8 mouse cellular contexts compared by ENCODE assay signal in the genomic region with DNA sequence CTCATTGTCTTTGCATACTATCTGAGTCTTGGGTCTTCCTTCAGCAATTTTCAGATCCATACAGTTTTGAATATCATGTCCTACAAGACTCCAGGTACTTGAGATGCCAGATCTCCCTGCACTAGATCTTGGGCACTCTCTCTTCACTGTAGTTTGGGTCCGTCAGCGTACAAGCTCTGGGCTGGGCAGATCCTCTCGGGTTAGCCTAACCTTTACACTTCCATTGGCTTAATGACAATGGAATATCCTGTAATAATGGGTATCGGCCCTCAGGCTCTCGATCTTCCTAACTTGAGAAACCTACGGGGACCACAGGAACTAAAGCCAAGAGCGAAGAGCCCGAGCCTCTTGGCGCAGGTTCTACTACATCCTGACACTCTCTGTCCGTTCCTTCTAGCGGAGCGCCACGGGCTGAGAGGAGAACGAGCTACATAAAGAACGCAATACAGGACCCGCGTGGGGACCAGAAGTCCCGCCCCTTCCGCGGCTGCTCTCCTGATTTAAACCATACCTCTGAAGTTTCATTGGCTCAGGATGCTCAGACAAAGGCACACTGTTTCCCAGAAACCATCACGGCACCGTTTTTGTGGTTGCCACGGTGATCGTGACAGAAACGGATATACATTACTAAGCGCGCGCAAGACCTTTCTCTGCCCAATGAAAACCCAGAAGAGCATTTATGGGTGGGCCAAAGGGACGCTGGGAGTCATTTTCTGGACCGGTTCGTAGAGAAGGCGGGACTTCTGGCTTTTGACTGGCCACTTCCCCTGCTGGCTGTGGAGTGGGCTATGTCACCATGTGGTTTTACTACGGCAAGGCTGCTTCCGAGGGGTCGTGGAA. TPM values are rescaled to one million over a fixed set of nuclear protein-coding genes. Genes with fewer than 3 reads are reported as not detected.
DNase-seq lines count a peak whose midpoint lies in the region; ATAC-seq lines count a peak whose summit lies in the region.

No protein-coding gene starts in this region.

- peak overlapping the region; percentile 64 for H3K9ac ChIP-seq in hindbrain, embryonic 11.5 days (ENCODE audit: low read depth, low read length)

- 11% methylated on average over 35 of the region's 35 CpGs for WGBS in hindbrain, embryonic 11.5 days

- H3K4me1 ChIP-seq in hindbrain, embryonic 11.5 days (replicated peaks; ENCODE audit: control insufficient read depth, insufficient read depth, low read length), result peaks cover 2% of the 10 kb centered on the region; the same call in 1 of the 2 replicates

- peak; percentile 99 for ATAC-seq in frontal cortex, adult (ENCODE audit: low TSS enrichment)
- ATAC-seq in hindbrain, embryonic 11.5 days (ENCODE audit: low FRiP score), result peak; percentile 98

- peak overlapping the region; percentile 39 for H3K4me3 ChIP-seq in hindbrain, embryonic 11.5 days (ENCODE audit: low read depth, low read length)

- no peaks in the 10 kb centered on the region for H3K9me3 ChIP-seq in hindbrain, embryonic 11.5 days (ENCODE audit: control insufficient read depth, low read length)

- peak overlapping the region; percentile 43 for H3K27ac ChIP-seq in hindbrain, embryonic 11.5 days (ENCODE audit: low read depth, low read length)

- no peaks in the 10 kb centered on the region for H3K27me3 ChIP-seq in hindbrain, embryonic 11.5 days (ENCODE audit: control insufficient read depth, insufficient read depth, low read length)

- peak; percentile 97 for DNase-seq in MN1 (ENCODE audit: low spot score)
- DNase-seq in cerebellum, adult 9-10 months, result peak; percentile 98
- DNase-seq in hindbrain, embryonic 11.5 days (ENCODE audit: low spot score), result peak; percentile 93
- peak; percentile 84 to 89 for DNase-seq in layer of hippocampus, postnatal 10 days (ENCODE audit: low spot score in 2 of 2)
- DNase-seq in lung, postnatal 10 days, result peak; percentile 97
- peak; percentile 85 for DNase-seq in ovary, postnatal 36 days (ENCODE audit: low spot score)
- DNase-seq in thymus, postnatal 25 days, result peak; percentile 92

- H3K4me2 ChIP-seq in hindbrain, embryonic 11.5 days (replicated peaks; ENCODE audit: low read depth, low read length), result peak overlapping the region; percentile 78

- H3K36me3 ChIP-seq in hindbrain, embryonic 11.5 days (ENCODE audit: control insufficient read depth, insufficient read depth, low read length), result no peaks in the 10 kb centered on the region

RNA-seq across cellular contexts. Expression of a gene that starts 16.4 kb away (rescaled TPM):
- 7.4 and 8.0 TPM in 2 replicates for polyA plus RNA-seq in hindbrain, embryonic 11.5 days (2014; fragmentation: Nextera tagmentation; extraction: Ambion mirVana)
- total RNA-seq in layer of hippocampus, postnatal 10 days (2021), result 10 to 100 TPM; 14.7 to 15.7 TPM

RNA-seq across cellular contexts. Expression of a gene that starts 22.0 kb away (rescaled TPM):
- polyA plus RNA-seq in hindbrain, embryonic 11.5 days (2014; fragmentation: Nextera tagmentation; extraction: Ambion mirVana), result 0.50 and 0.66 TPM in 2 replicates
- 1 to 10 TPM; 1.2 TPM for total RNA-seq in layer of hippocampus, postnatal 10 days (2021)

RNA-seq across cellular contexts. Expression of a gene that starts 27.2 kb away (rescaled TPM):
- polyA plus RNA-seq in hindbrain, embryonic 11.5 days (2014; fragmentation: Nextera tagmentation; extraction: Ambion mirVana), result 842 and 852 TPM in 2 replicates
- 100 to 1,000 TPM; 535 to 542 TPM for total RNA-seq in layer of hippocampus, postnatal 10 days (2021)

RNA-seq across cellular contexts. Expression of a gene that starts 28.4 kb away (rescaled TPM):
- 8.5 and 11.7 TPM in 2 replicates for polyA plus RNA-seq in hindbrain, embryonic 11.5 days (2014; fragmentation: Nextera tagmentation; extraction: Ambion mirVana)
- total RNA-seq in layer of hippocampus, postnatal 10 days (2021), result 1 to 10 TPM; 7.1 to 7.7 TPM

RNA-seq across cellular contexts. Expression of a gene that starts 48.7 kb away (rescaled TPM):
- not detected in 2 replicates for polyA plus RNA-seq in hindbrain, embryonic 11.5 days (2014; fragmentation: Nextera tagmentation; extraction: Ambion mirVana)
- not detected for total RNA-seq in layer of hippocampus, postnatal 10 days (2021)

Comparison
In these comparisons a context has a peak if more than half of its experiments do, and no peak if none do; other contexts are left out.
1. Peak in every context shown above with its lines: DNase-seq, ATAC-seq, H3K4me3 ChIP-seq and H3K27ac ChIP-seq.